Mouse (Mus musculus) lung, adult 2 months (tissue): Measurements from ENCODE around the gene Gfra1. TPM values are rescaled to one million over a fixed set of nuclear protein-coding genes. Genes with fewer than 3 reads are reported as not detected.

Experiments
- DNase-seq: peaks from one replicate; pipeline ENCODE4 v3.0.0; 2022
- H3K4me1 ChIP-seq: fragments of 200-500 bp; 2 replicates; pipeline ENCODE4 v1.6.1; 2011; ENCODE audit warnings: low read length; ENCODE audit not compliant: control insufficient read depth, insufficient read depth
- H3K4me3 ChIP-seq: fragments of 200-500 bp; replicated peaks from 2 replicates; pipeline ENCODE3; 2011; ENCODE audit warnings: low read depth, mild to moderate bottlenecking, control low read depth, low read length; ENCODE audit errors: extremely low read depth
- CTCF ChIP-seq: fragments of 200-500 bp; IDR thresholded peaks from 2 replicates; pipeline ENCODE4 v1.5.1; 2011; ENCODE audit warnings: mild to moderate bottlenecking, low read length, control low read depth; ENCODE audit not compliant: insufficient read depth
- POLR2A ChIP-seq: fragments of 200-500 bp; IDR thresholded peaks from 2 replicates; pipeline ENCODE4 v1.6.1; 2011; ENCODE audit warnings: low read depth, mild to moderate bottlenecking, control low read depth, low read length, borderline replicate concordance; ENCODE audit errors: extremely low read depth
- WGBS: fragments of 180-500 bp; shearing (Covaris S2); methylation state at CpG from one replicate; pipeline ENCODE4 v1.1.7; 2018; 5-methylcytosine and 5-hydroxymethylcytosine counted together
- polyA plus RNA-seq: library from polyadenylated mRNA; depleted of rRNA; stranded (reverse); fragments of >200 nt; gene quantifications from 2 replicates; pipeline ENCODE4 v1.2.3, GENCODE M21; 2012

Gfra1 gene
- polyA plus RNA-seq, 1 experiment, result 7.8 TPM

DNA sequence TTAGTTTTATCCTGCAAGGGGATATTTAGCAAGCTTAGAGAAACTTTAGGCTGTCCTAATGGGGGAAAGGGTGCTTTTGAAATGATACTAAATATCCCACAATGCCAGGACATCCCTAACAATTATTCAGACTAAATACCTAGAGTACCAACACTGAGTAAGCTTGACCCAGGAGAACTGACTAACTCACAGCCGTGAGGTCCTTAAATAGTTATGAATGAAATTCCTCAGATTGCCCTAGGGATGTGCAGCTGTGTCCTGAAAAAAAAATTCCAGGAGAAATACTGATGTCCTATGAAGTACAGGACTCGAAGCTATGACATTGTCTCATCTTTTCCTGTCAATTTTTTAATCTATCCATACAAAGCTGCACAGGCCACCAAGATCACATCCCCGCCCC lies 201.5 kb downstream of the Gfra1 start:
- H3K4me1 ChIP-seq, result no peaks in the 10 kb centered on the region
- 52% methylated on average over 3 of the region's 3 CpGs for WGBS
- no peak for TF ChIP-seq POLR2A
- TF ChIP-seq CTCF, result no peak
- no peak for DNase-seq
- H3K4me3 ChIP-seq, result no peak overlapping the region

DNA sequence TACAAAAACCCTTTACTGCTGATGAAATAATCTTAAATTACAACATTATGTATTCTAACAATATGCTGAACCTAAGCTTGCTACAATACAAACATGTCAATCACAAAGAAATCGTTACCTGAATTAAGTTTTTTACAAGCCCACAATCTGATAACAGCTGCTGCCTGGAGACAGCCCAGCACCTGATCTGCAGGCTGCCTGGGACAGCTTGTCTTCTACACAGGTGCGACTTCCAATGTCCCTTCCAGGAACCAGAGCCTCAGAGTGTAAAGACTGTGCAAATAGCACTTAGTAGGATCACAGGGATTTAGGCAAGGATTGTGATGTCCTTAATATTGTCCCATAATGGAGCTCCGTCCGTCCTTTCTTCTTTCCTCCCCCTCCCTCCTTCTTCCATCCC lies 204.0 kb downstream of the Gfra1 start:
- Histone ChIP-seq H3K4me1 (no peaks in the 10 kb centered on the region), H3K4me3 (no peak overlapping the region)
- WGBS, result 72% methylated on average over 4 of the region's 4 CpGs
- no peak for TF ChIP-seq POLR2A
- DNase-seq, result no peak

DNA sequence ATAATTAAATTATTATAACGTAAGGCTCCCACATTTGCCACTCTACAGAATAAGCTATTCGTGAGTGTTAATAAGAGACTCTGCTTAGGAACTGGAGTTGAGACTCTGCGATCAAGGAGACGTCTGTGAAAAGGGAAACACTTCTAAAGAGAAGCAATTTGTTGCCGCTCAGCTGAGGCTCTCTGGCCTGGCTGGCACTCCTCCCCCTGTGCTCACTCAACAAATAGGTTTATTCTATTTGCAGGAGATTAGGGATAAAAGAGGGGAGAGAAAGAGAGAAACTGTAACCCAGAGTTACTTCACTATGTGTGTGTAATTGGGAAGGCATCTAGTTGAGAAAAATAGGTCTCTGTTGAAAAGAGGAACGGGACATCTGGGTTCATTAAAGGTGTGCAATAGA lies 204.6 kb downstream of the Gfra1 start:
- no peak for TF ChIP-seq CTCF
- no peak for TF ChIP-seq POLR2A
- H3K4me3 ChIP-seq, result no peak overlapping the region
- DNase-seq, result no peak
- WGBS, result 73% methylated on average over 6 of the region's 6 CpGs
- H3K4me1 ChIP-seq, result no peaks in the 10 kb centered on the region

DNA sequence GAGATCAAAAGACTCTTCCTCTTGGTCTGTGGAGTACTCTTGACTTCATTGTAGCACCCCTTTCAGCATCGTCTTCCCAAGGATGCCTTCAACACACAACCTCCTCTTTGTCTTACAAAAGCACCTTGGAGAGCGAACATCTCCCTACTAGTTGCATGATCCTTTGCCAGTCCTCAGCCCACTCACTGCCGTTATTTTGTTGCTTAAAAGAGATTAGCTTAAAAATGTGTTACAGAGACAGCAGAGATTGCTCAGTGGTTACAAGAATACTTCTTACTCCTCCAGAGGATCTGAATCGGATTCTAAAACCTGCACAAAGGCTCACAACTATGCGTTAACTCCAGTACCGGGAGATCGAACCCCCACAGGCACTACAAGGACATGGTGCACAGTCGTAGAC lies 205.5 kb downstream of the Gfra1 start:
- no peak for DNase-seq
- TF ChIP-seq POLR2A, result no peak
- WGBS, result 85% methylated on average over 8 of the region's 8 CpGs
- Histone ChIP-seq H3K4me3 (no peak overlapping the region), H3K4me1 (no peaks in the 10 kb centered on the region)

DNA sequence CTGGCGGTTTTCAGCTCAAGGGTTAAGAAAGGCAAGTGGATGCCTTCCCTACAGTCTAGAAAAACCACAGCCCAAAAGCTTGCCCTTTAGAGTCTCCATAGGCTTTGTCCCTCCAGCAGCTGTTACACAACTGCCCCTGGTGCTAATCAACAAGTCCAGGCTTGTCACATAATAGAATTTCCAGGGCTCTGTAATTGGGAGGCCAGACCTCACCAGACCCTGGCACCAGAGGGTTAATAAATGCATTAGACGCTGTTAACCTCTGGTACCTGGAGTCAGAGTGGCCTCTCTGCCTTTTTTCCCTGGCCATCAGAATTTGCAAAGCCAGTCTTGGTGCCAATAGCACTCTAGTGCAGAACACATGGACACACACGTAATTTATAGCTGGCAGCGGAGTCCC lies 211.6 kb downstream of the Gfra1 start:
- no peak overlapping the region for H3K4me3 ChIP-seq
- WGBS, result 71% methylated on average over 4 of the region's 4 CpGs
- H3K4me1 ChIP-seq, result no peaks in the 10 kb centered on the region
- no peak for DNase-seq
- no peak for TF ChIP-seq POLR2A

DNA sequence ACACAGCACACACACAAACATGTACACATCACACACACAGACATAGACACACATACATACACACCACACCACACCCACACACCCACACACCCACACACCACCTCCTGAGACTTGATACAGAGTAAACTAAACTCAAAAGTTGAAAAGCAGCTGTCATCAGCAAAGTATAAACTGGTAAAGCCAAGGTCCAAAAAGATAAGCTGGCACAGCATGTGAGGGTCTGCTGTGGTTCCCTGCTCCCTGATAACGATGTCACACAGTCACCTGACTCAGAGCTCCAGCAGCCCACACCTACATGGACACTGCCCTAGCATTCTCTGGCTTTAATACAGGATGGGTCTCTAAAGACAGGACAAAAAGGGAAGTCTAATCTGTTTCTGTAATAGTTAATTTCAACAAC lies 212.1 kb downstream of the Gfra1 start:
- 72% methylated on average over 1 of the region's 1 CpGs for WGBS
- no peak overlapping the region for H3K4me3 ChIP-seq
- no peaks in the 10 kb centered on the region for H3K4me1 ChIP-seq
- TF ChIP-seq POLR2A (no peak), CTCF (no peak)
- no peak for DNase-seq

DNA sequence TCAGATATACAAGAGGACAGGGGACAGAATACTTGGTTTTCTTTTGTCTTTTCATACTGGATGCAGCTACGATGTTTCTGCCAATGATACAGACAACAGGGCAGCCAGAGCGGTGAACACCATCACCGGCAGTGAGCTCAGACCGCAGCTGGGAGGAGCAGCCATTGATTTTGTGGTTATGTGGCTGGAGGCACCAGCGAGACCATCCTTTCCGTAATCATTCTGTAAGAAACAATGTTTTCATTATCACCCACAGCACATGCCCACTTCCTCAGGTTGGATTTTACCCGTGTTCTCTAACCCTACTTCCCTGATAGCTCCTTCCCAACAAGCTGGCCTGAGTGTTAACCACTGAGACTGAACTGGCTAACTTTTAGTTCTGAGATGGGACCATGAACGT lies 217.4 kb downstream of the Gfra1 start:
- no peak for DNase-seq
- Histone ChIP-seq H3K4me3 (no peak overlapping the region), H3K4me1 (no peaks in the 10 kb centered on the region)
- 62% methylated on average over 8 of the region's 8 CpGs for WGBS
- TF ChIP-seq POLR2A (no peak), CTCF (no peak)

DNA sequence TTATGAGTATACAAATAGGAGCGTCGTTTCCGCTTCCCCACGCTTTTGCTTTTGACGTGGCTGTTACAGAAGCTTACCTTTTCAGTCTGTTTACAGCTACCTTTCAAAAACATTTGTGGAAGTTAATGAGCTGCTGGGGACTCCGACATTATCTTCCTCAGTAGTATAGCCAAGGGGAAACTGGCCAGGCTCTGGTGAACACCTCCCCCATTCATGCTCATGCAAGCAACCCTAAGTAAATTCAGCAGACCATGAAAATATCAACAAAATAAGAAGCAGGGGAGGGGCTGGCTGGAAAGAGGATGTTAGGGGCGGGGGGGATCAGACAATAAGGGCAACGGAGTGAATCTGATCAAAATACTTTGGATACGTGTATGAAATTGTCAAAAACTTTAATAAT lies 228.0 kb downstream of the Gfra1 start:
- no peak for DNase-seq
- Histone ChIP-seq H3K4me3 (no peak overlapping the region), H3K4me1 (no peaks in the 10 kb centered on the region)
- TF ChIP-seq POLR2A (no peak), CTCF (no peak)
- WGBS, result 45% methylated on average over 9 of the region's 9 CpGs

DNA sequence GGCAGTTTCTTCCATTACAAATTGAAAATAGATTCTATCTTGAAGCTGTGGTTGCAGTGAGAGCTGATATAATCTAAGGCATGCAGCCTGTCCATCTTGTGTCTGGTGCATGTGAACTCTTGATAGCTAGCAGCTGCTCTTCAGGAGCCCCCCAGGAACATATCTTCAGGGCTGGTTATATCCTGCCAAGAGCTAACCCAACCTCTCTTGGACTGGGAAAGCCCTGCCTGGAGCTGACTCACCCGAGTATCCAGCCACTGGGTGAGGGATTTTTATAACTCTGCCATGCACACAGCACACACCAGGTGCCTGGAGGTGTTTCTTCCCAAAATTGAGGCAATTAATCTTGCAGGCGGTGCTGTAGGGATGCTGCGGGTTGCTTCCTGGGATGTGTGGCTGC lies 228.8 kb downstream of the Gfra1 start:
- H3K4me1 ChIP-seq, result no peaks in the 10 kb centered on the region
- 51% methylated on average over 3 of the region's 3 CpGs for WGBS
- no peak overlapping the region for H3K4me3 ChIP-seq
- no peak for DNase-seq
- TF ChIP-seq POLR2A, result no peak
- no peak for TF ChIP-seq CTCF

DNA sequence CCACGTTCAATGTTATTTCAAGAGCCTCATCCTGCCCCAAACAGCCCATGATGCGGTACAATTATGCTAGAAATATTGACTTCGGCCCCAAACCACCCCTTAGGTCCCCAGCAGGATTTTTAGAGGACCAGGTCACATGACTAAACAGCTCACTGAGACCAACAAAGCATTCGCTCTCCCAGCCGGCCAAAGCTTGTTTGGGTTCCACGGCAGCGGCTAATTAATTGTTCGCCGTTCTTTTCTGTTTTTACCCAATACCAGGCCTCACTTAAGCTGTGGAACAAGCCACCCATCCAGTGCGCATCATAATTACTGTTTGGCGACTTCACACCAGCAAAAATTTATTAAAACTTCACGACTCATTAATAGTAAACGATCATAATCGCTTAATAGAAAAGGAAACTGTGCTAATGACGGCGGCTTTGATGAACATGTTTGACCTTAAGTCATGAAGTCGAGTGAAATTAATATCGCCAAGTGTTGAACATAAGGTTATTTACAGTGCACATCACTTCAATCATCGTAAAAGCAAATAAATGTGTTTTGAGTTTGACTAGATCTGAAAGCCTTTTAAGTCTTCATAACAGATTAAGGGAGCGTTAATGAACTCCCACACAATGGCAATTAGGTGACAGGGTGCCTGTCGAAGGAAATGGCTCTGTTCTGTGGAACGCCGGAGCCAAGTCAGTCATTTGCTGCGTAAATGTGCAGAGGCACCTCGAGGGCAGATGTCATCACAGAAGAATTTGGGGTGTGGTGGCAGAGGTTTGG lies 235.5 kb downstream of the Gfra1 start:
- TF ChIP-seq CTCF (no peak), POLR2A (no peak)
- no peak for DNase-seq
- no peak overlapping the region for H3K4me3 ChIP-seq
- WGBS, result 66% methylated on average over 25 of the region's 25 CpGs
- no peaks in the 10 kb centered on the region for H3K4me1 ChIP-seq

DNA sequence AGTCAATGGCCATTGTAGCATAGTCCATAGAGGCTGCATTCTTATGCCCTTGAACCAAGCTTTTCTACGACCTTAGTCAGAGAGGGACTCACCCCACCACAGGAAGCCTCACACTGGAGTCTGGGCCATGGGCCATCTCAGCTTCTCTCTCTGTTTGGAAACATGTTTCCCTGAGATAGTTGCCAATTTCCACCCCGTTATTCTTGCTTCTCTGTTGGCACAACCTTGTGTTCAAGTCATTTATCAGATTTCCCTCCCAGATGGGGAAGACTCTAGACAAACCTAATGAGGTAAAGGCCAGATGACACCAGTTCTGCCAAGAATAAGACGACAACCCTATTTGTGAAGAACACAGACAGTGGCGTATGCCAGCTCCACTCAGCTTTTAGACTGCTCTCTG lies 238.1 kb downstream of the Gfra1 start:
- Histone ChIP-seq H3K4me3 (no peak overlapping the region), H3K4me1 (no peaks in the 10 kb centered on the region)
- no peak for TF ChIP-seq POLR2A
- no peak for TF ChIP-seq CTCF
- no peak for DNase-seq
- 26% methylated on average over 4 of the region's 4 CpGs for WGBS
